ENCODE assay signal across 10 mouse cellular contexts in genomic region chr9:35061446-35061845, GRCm38 (mm10). TPM values are rescaled to one million over a fixed set of nuclear protein-coding genes. Genes with fewer than 3 reads are reported as not detected.
DNase-seq lines count a peak whose midpoint lies in the region; ATAC-seq and TF ChIP-seq lines count a peak whose summit lies in the region.
"Had no signal": no experiment of that assay in that cellular context is flagged by ENCODE, and none has a peak within 500 bp of the region (broad histone marks: within the 10 kb centered on the region; RNA-seq: fewer than 3 reads in every experiment).

No protein-coding gene starts in this region.

- H3K4me2 ChIP-seq in liver, embryonic 13.5 days: no peak overlapping the region
- no peak overlapping the region for H3K4me2 ChIP-seq in midbrain, postnatal 0 days (ENCODE audit: low read depth, low read length, poor library complexity, severe bottlenecking)
- H3K4me2 ChIP-seq: lung, embryonic 14.5 days had no signal

- WGBS in lung, adult 2 months: 25% methylated on average over 2 of the region's 2 CpGs
- WGBS in liver, embryonic 13.5 days (ENCODE audit: insufficient replicate concordance): 44% methylated on average over 2 of the region's 2 CpGs
- 72% methylated on average over 2 of the region's 2 CpGs for WGBS in midbrain, postnatal 0 days

- ATAC-seq in liver, embryonic 13.5 days (ENCODE audit: low read depth): no peak
- ATAC-seq in midbrain, postnatal 0 days (ENCODE audit: low FRiP score): no peak
- ATAC-seq: hindbrain, embryonic 16.5 days had no signal

- 0 out of 2 replicates have a peak overlapping the region, but pooled peaks have one; percentile 46 for H3K9ac ChIP-seq in liver, embryonic 13.5 days
- no peak overlapping the region for H3K9ac ChIP-seq in midbrain, postnatal 0 days (replicated peaks; ENCODE audit: low read length, poor library complexity, severe bottlenecking)
- H3K9ac ChIP-seq: lung, embryonic 14.5 days had no signal

- no peak for TF ChIP-seq POLR2A in lung, adult 2 months (IDR thresholded peaks at IDR 0.05; ENCODE audit: borderline replicate concordance, extremely low read depth, low read depth, low read length)

- no peaks in the 10 kb centered on the region for H3K9me3 ChIP-seq in liver, embryonic 13.5 days (replicated peaks)
- no peaks in the 10 kb centered on the region for H3K9me3 ChIP-seq in midbrain, postnatal 0 days (ENCODE audit: low read length)

- TF ChIP-seq CTCF in lung, adult 2 months (IDR thresholded peaks at IDR 0.05; ENCODE audit: insufficient read depth, low read length): no peak
- TF ChIP-seq CTCF in midbrain, postnatal 0 days (IDR thresholded peaks at IDR 0.05): no peak

- H3K27ac ChIP-seq in liver, embryonic 13.5 days: 0 out of 2 replicates have a peak overlapping the region, but pooled peaks have one; percentile 25
- H3K27ac ChIP-seq in midbrain, postnatal 0 days (ENCODE audit: low read depth, low read length): no peak overlapping the region
- H3K27ac ChIP-seq: heart, adult 2 months had no signal

- H3K36me3 ChIP-seq in liver, embryonic 13.5 days: no peaks in the 10 kb centered on the region
- H3K36me3 ChIP-seq in midbrain, postnatal 0 days (ENCODE audit: insufficient read depth, low read length): no peaks in the 10 kb centered on the region

- DNase-seq in heart, adult 11 months: peak; percentile 90
- DNase-seq in heart, postnatal 4 days: no peak
- peak; percentile 11 to 31 for DNase-seq in lung, postnatal 4 days
- no peak for DNase-seq in lung, adult 2 months
- peak; percentile 35 to 41 for DNase-seq in cerebellum, postnatal 10 days
- no peak for DNase-seq in liver, embryonic 13.5 days
- DNase-seq in midbrain, postnatal 0 days (ENCODE audit: low spot score): no peak
- DNase-seq: lung, embryonic 14.5 days had no signal

- no peaks in the 10 kb centered on the region for H3K27me3 ChIP-seq in liver, embryonic 13.5 days
- H3K27me3 ChIP-seq in midbrain, postnatal 0 days (ENCODE audit: insufficient read depth, low read length): no peaks in the 10 kb centered on the region

- H3K4me1 ChIP-seq in lung, adult 2 months (ENCODE audit: control insufficient read depth, insufficient read depth, low read length): peaks cover 6% of the 10 kb centered on the region; the same call in 1 of the 2 replicates
- H3K4me1 ChIP-seq in liver, embryonic 13.5 days (replicated peaks): peaks cover 37% of the 10 kb centered on the region
- H3K4me1 ChIP-seq in midbrain, postnatal 0 days (ENCODE audit: insufficient read depth, low read length): no peaks in the 10 kb centered on the region

- H3K4me3 ChIP-seq in lung, adult 2 months (replicated peaks; ENCODE audit: extremely low read depth, low read depth, low read length): no peak overlapping the region
- no peak overlapping the region for H3K4me3 ChIP-seq in liver, embryonic 13.5 days (replicated peaks)
- H3K4me3 ChIP-seq in midbrain, postnatal 0 days (ENCODE audit: low read depth, low read length): no peak overlapping the region
- H3K4me3 ChIP-seq: heart, adult 2 months had no signal

RNA-seq across cellular contexts. Expression of gene St3gal4, which starts 57.6 kb away (rescaled TPM):
- 10 to 100 TPM; 34.4 to 38.0 TPM for total RNA-seq in heart, postnatal 4 days (2021)
- 18.2 and 18.4 TPM in 2 replicates for polyA plus RNA-seq in lung, adult 2 months (2012; rRNA removed)
- polyA plus RNA-seq in liver, embryonic 13.5 days (2015; fragmentation: Nextera tagmentation; extraction: Ambion mirVana): 24.1 and 26.1 TPM in 2 replicates
- 25.0 and 29.8 TPM in 2 replicates for total RNA-seq in midbrain, postnatal 0 days (2014; rRNA removed)
- polyA plus RNA-seq in midbrain, postnatal 0 days (2015; fragmentation: Nextera tagmentation; extraction: Ambion mirVana): 19.6 and 20.0 TPM in 2 replicates

Comparison
In these comparisons a context has a peak if more than half of its experiments do, and no peak if none do; other contexts are left out.
1. DNase-seq: peak in heart, adult 11 months (single experiment), lung, postnatal 4 days (2 of 2) and cerebellum, postnatal 10 days (2 of 2); none in heart, postnatal 4 days (single experiment), lung, adult 2 months (single experiment), liver, embryonic 13.5 days (single experiment) and midbrain, postnatal 0 days (single experiment).